Mouse (Mus musculus) urinary bladder, postnatal 4 days (tissue): ENCODE results near the gene Slc35f3.

Source experiments
- DNase-seq, 2 experiments: peaks; one replicate each; pipeline ENCODE4 v3.0.0; 2021 to 2022; ENCODE audit warnings: low spot score in 2 of 2

Gene Slc35f3

DNA sequence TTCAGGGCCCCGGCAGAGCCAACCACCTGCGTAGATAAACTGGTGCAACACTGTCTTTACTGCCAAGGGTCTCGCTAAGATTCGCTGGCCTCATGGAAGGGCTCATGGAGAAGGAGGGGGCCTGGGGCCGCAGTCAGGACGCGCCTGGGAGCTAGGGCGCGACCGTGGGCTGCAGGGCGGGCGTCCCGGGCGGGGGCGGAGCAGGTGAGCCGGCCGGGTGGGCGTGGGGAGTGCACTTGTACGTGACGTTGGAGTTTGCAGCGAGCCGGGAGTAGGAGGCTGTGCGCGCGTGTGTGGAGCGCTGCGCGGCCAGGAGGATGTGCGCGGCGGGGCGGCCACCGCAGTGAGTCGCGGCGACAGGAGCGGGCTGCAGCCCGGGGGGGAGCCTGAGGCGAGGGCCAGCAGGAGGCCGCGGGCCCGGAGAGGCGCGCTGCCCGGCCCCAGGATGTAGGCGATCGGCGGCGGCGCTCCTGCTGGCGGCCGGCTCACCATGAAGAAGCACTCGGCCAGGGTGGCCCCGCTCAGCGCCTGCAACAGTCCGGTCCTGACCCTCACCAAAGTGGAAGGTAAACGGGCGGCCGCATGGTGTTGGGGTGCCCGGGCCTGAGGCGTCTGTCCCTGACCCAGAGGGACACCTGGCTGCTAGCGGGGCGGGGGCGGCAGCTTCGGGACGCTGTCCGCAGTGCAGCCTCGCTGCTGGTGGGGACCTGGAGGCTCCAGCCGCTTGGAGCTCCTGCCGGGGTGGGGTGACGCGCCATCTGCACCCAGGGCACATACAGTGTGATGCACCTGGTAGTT, at the start of gene Slc35f3:
TSS of gene Slc35f3 (plus strand) at position 263 of the 798 bp plus-strand sequence.
- DNase-seq, result peak in 1 of 2 experiments; percentile 26

GRCm38 (mm10) chr8:126250486-126250885, 47.9 kb upstream of the Slc35f3 start:
- no peak for DNase-seq

- no peak for DNase-seq
These were observed 41.6 kb upstream of the Slc35f3 start for GRCm38 (mm10) chr8:126256585-126257391.

GRCm38 (mm10) chr8:126257392-126257681, 41.0 kb upstream of the Slc35f3 start:
- no peak for DNase-seq

- DNase-seq, result peak; percentile 57 to 76
These were observed 40.1 kb upstream of the Slc35f3 start for GRCm38 (mm10) chr8:126258175-126258781.

DNA sequence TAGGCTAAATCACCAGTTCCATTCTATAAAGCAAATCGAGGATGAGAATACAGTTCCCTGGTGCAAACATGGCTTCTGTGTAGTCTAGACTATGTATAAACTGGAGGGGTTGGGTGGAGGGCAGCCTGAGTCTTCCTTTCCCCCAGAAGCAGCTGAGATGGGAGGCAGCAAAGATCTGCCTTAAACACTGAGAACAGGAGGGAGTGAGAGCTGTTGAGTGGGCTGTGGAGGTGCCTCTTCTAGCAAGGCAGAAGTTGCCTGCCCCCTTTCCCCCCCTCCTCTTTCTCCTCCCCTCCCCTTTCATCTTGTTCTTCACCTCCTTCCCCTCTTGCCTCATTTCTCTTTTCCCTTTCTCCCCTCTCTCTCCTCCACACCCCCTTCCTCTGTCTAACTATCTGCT, 33.2 kb upstream of the Slc35f3 start:
- DNase-seq, result no peak

DNA sequence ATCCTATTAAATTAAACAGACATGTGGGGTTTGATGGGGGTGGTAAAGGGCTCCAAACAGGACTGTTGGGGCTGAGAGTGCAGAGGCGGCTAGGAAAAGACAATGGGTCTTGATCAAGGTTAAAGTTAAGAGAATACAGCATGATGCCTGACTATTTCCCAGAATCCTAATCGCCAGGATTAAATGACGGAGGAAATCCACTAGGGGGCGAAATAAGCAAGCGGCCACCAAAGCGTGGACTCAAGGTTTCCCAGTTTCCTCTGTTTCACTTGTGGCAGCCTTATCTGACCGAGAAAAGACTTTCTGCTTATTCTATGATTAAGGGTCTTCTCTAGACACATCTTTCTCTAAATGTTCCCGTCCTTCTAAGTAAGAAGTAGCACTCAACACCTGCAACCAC, 31.2 kb upstream of the Slc35f3 start:
- DNase-seq, result no peak

DNA sequence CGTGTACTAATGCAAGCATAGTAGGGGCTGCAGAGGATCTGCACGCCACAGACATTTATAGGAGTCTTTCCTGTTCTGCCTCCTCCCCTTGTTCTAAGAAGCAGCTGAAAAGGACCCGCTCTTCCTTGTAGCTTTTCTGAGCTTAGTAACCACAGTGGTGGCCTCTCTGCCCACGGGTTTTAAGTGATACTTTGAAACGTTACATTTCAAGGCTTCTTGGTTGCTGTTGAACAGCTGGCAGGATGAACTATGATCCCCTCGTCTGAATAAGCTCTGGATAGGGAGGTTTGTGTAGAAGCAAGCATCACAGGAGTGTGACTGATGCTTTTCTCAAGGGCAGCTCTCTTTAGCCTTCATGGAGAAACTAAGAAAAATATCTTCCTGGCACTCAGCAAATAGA, 28.6 kb upstream of the Slc35f3 start:
- no peak for DNase-seq

DNA sequence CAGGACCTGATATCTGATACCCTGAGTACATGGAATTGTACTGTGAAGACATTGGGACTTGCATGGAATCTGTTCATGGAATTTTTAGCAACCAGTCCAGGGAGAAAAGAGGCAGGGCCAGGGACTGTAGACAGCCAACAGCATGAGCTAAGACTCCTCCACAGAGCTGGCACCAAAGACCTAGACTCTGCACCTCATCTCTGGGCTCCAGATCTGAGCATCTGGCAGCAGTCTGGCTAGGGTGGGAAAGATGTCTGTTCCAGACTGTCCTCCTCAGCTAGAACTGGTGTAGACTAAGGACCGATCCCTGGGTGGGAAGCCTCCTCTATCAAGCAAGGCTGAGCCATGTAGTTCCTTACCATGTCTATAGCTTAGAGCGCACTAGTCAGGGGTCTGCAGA, 25.9 kb upstream of the Slc35f3 start:
- DNase-seq, result no peak

- DNase-seq, result no peak
These were observed 25.3 kb upstream of the Slc35f3 start for GRCm38 (mm10) chr8:126273066-126273465.

DNA sequence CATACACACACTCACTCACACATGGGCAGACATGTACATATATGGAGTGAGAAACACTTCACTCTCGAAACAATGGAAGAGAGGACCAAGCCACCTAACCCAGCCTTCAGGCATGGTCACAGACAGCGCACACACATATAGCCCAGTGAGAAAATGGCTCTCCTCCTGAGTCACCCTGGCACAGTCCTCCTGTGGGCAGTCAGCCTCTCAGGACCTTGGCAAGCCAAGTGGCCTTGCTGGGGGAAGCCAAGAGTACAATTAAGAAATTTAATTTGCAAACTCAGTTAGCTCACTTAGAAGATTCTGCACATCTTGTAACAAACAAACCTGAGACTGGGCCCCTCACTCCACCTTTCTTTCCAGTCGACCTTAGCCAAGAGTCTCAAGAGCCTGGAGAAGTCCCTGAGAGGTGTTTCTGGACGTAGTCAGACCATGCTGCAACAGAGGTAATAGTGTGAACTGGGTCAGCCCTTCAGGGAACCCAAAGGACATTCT, 23.4 kb upstream of the Slc35f3 start:
- no peak for DNase-seq

GRCm38 (mm10) chr8:126275886-126276285, 22.5 kb upstream of the Slc35f3 start:
- DNase-seq, result no peak

- DNase-seq, result no peak
These were observed 6.4 kb upstream of the Slc35f3 start for GRCm38 (mm10) chr8:126291951-126292350.

DNA sequence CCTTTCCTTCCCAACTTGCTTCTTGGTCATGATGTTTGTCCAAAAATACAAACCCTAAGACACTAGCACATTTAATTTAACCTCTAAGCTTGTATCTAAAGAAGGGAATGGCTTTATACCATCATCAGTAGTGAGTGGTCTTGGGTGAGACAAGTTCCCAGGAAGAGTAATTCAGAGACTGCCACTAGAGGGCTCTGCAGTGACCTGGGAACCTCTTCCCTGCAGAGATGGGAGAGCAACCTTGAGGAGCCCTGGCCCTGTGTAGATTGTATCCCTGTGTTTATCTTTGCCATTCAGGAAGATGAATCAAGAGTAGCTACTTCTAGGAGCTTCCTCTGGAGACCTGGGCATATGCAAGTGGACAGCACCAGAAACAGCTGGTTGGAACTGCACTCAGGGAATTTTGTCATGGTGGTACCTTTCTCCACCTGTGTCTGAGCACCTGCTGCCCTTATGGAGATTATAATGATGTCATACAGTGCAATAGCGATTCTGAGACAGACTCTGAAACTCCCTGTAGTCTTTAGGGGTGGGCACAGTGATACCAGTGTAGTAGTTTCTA, 993 bp upstream of the Slc35f3 start:
- DNase-seq, result no peak

DNA sequence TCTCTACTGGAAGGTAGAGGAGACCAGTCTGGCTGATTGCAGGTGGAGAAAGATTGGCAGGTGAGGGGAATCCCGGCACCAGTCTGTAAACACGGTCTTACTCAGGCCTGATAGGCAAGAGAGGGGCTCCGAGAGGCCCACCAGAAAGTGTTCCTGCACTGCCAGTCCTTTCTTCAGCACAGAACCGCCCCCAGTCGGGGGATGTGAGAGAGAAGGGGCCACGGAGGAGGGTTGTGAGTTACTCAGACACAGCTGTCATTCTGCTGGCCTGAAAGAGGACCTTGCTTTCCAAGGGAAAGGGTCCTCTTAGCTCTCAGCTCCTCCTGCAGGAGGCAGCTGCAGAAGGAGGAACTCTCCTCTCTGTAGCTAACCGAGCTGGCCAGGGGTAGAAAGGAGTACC, 975 bp downstream of the Slc35f3 start:
- DNase-seq, result no peak

- no peak for DNase-seq
These were observed 2.0 kb downstream of the Slc35f3 start for GRCm38 (mm10) chr8:126300350-126300749.

DNA sequence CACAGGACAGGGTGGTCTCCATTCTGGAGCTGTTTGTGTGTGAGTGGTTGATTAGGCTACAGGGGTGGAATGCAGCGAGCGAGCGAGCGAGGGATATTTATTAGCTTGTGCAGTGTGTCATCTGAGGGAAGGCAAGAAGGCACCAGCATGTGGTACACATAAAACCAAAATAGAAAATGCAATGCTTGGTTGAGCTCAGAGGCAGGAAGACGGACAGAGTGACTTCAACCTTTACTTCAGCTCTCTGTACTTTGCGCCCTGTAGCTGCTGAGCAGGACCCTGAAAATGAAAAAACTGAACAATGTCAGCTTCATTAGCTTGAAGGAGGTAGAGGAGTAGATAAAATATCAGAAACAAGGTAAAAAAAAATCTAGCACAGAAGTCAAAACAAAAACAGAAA, 3.2 kb downstream of the Slc35f3 start:
- DNase-seq, result no peak

DNA sequence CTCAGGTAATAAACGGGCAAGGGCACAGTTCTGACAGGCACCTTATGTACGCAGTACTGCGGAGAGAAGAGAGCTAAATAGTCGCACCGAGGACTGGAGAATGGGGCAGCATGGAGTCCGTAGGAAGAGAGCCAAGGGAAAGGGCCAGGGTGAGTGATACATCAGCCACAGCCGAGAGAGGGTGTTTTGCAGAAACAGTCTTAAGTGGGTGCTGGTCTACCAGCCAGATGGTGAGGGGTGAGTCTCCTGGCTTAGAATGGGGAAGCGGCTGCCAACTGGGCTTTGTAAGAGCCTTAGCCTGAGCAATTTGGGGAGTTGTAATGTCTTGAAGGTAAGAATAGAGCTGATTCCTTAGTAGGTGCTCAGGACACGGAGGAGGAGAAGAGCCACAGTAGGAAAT, 8.8 kb downstream of the Slc35f3 start:
- DNase-seq, result no peak

DNA sequence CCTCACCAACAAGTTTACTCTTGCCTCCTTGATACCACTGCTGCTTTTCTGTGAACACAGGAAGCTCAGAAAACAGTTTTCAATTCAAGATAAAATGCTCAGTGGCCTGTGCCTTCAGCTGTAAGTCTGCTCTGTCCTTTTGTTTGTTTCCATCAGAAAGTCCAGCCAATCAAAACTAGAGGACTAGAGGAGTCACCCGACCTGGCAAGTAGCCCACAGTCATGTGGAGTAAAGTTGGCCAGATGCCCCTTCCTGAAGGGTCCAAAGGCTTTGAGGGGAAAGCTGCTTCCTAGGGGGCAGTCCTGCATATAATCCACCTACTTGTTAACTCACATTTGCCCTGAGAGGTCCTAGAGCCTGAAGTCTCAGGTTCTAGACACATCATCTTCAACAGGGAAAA, 10.7 kb downstream of the Slc35f3 start:
- DNase-seq, result peak in 1 of 2 experiments; percentile 20

DNA sequence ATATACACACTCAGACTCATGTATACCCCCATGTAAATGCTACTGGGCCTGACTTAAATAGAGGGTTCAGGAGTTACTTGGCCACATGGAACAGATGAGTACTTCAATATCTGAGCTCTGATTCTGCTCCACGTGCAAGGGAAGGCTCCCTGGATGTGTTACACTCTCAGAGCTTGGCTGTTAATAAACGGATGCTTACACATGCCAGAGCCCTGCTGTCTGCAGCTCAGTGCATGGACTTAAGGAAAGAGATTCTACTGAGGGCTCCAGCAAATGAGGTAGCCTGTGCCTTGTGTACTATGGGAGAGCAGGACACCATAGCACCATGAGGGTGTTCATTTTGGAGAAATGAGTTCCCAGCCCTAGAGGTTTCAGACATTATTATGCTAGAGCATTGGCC, 26.6 kb downstream of the Slc35f3 start:
- DNase-seq, result no peak

DNA sequence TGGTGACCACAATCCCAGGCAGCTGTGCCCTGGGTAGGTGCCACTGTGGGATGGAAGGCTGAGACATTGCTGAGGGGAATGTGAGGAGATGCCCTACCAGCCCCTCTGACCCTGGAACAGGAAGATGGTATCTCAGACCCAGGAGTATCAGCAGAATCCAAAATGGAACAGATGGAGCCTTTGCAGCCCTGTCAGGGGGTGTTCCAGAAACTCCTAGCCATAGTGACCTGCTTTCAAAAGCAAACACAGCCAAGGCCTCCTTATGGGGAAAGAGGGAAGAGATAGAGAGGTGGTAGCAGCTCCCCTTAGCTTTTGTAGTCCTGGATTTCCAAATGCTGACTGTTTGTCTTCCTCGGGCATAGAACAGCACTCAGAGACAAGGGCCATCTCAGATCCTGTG, 27.8 kb downstream of the Slc35f3 start:
- no peak for DNase-seq

- DNase-seq, result no peak
These were observed 28.4 kb downstream of the Slc35f3 start for GRCm38 (mm10) chr8:126326731-126327130.
